Mouse (Mus musculus) cerebellum, adult 2 months (tissue): ENCODE data around the gene Prex1.

Experiments
- CTCF ChIP-seq: fragments of 200-500 bp; IDR thresholded peaks from 2 replicates; pipeline ENCODE4 v1.5.1; 2011; ENCODE audit warnings: low read depth, mild to moderate bottlenecking, control low read depth, low read length, moderate library complexity, borderline replicate concordance; ENCODE audit not compliant: insufficient read depth
- POLR2A ChIP-seq: fragments of 200-500 bp; IDR thresholded peaks from 2 replicates; pipeline ENCODE4 v1.6.1; 2011; ENCODE audit warnings: low read length, control low read depth, borderline replicate concordance; ENCODE audit not compliant: insufficient read depth

- no peak for TF ChIP-seq CTCF
- no peak for TF ChIP-seq POLR2A
These were observed 105.1 kb downstream of the Prex1 start for GRCm38 (mm10) chr2:166608509-166608908.
